1 mouse cellular context compared by ENCODE assay signal in the genomic region with DNA sequence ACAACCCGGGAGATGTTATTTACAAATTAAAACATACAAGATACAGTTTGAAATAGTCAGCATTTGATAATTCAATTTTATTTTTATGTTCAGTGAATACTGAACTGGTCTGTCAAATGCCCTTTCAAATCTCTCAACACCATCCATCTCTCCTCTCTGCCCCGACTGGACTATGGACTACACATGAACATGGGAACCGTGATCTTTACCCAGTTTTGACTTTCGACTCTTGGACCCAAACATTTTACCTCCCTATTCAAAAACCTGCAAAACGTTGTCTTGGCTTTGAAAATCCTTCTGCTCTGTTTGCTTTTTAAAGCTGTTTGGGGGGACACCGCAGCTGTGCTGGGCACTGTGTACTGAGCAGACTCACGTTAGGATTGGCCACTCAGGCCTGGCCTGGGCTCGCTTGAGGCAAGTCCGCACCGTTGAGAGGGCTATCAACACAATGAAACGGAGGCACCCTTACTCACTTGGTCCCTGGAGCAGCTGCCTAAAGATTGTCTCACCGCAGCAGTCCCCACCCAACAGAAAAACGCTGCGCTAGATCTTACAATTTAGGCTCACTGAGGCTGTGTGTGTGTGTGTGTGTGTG.
TF ChIP-seq lines count a peak whose summit lies in the region.

No protein-coding gene starts in this region.

TF ChIP-seq in ES-E14, 5 proteins besides CTCF, POLR2A, EP300 and RAD21 (continued from another document):
- no peak for TF ChIP-seq HCFC1 (IDR thresholded peaks at IDR 0.05; ENCODE audit: borderline replicate concordance, insufficient read depth, low read length)
